In genomic region chr17:5365992-5366398, GRCm38 (mm10) we compare ENCODE assay signal across 21 mouse cellular contexts. TPM values are rescaled to one million over a fixed set of nuclear protein-coding genes. Genes with fewer than 3 reads are reported as not detected.
DNase-seq lines count a peak whose midpoint lies in the region; ATAC-seq lines count a peak whose summit lies in the region.
"Had no signal": no experiment of that assay in that cellular context is flagged by ENCODE, and none has a peak within 500 bp of the region (broad histone marks: within the 10 kb centered on the region; RNA-seq: fewer than 3 reads in every experiment).

No protein-coding gene starts in this region.

- no peak overlapping the region for H3K27ac ChIP-seq in kidney, embryonic 14.5 days (ENCODE audit: low read depth, low read length)
- no peak overlapping the region for H3K27ac ChIP-seq in hindbrain, embryonic 14.5 days
- H3K27ac ChIP-seq: heart, embryonic 15.5 days; kidney, postnatal 0 days; liver, embryonic 15.5 days had no signal

- H3K4me1 ChIP-seq in kidney, embryonic 14.5 days (ENCODE audit: control insufficient read depth, insufficient read depth, low read length), result 0 out of 2 replicates have a peak, but pooled peaks cover 4% of the 10 kb centered on the region
- H3K4me1 ChIP-seq in hindbrain, embryonic 14.5 days (replicated peaks; ENCODE audit: control insufficient read depth, insufficient read depth, low read length), result 0 out of 2 replicates have a peak, but pooled peaks cover 3% of the 10 kb centered on the region
- H3K4me1 ChIP-seq: liver, embryonic 15.5 days had no signal

- no peaks in the 10 kb centered on the region for H3K27me3 ChIP-seq in kidney, embryonic 14.5 days (ENCODE audit: control insufficient read depth, insufficient read depth, low read length)
- H3K27me3 ChIP-seq in hindbrain, embryonic 14.5 days (ENCODE audit: control insufficient read depth, insufficient read depth, low read length), result no peaks in the 10 kb centered on the region
- H3K27me3 ChIP-seq: heart, embryonic 15.5 days had no signal

- H3K36me3 ChIP-seq in kidney, embryonic 14.5 days (ENCODE audit: control insufficient read depth, insufficient read depth, low read length), result no peaks in the 10 kb centered on the region
- no peaks in the 10 kb centered on the region for H3K36me3 ChIP-seq in hindbrain, embryonic 14.5 days (replicated peaks; ENCODE audit: control insufficient read depth, insufficient read depth)
- H3K36me3 ChIP-seq: heart, embryonic 15.5 days; liver, embryonic 15.5 days had no signal

- DNase-seq in adrenal gland, adult (ENCODE audit: inconsistent age in 2 of 2, low spot score in 1 of 2), result peak; percentile 24 to 66
- no peak for DNase-seq in adrenal gland, postnatal 4 days (ENCODE audit: low spot score in 2 of 2)
- no peak for DNase-seq in kidney, adult 9 months
- DNase-seq in hindbrain, embryonic 14.5 days (ENCODE audit: low spot score), result no peak
- DNase-seq in mesoderm, embryonic 11.5 days (ENCODE audit: low read depth, low spot score), result peak; percentile 30
- DNase-seq in cerebellum, postnatal 36 days, result no peak
- no peak for DNase-seq in kidney, postnatal 25 days
- DNase-seq: cerebellum, postnatal 10 days; gastrocnemius, postnatal 10 days; heart, adult 18-20 months; lung, postnatal 10 days; thymus, adult 2 months had no signal

- ATAC-seq in kidney, embryonic 14.5 days (ENCODE audit: low FRiP score, low TSS enrichment), result peak; percentile 55; the same call in 1 of the 2 replicates
- ATAC-seq in hindbrain, embryonic 14.5 days (ENCODE audit: low FRiP score), result peak; percentile 34; the same call in 1 of the 2 replicates
- ATAC-seq: CD4-positive, CD25-positive, alpha-beta regulatory T cell, adult 4 months had no signal

- H3K9me3 ChIP-seq in kidney, embryonic 14.5 days (ENCODE audit: control insufficient read depth, low read length), result no peaks in the 10 kb centered on the region
- H3K9me3 ChIP-seq in hindbrain, embryonic 14.5 days (ENCODE audit: control insufficient read depth, low read length), result no peaks in the 10 kb centered on the region
- H3K9me3 ChIP-seq: heart, embryonic 15.5 days; liver, embryonic 15.5 days had no signal

- no peak overlapping the region for H3K4me3 ChIP-seq in kidney, embryonic 14.5 days (ENCODE audit: low read length)
- H3K4me3 ChIP-seq in hindbrain, embryonic 14.5 days (replicated peaks; ENCODE audit: low read length), result no peak overlapping the region
- H3K4me3 ChIP-seq: erythroblast, embryonic 14.5 days; heart, embryonic 15.5 days; liver, embryonic 15.5 days; megakaryocyte, embryonic 14.5 days had no signal

- H3K4me2 ChIP-seq in kidney, embryonic 14.5 days (replicated peaks; ENCODE audit: low read depth, low read length), result no peak overlapping the region
- H3K4me2 ChIP-seq in hindbrain, embryonic 14.5 days (replicated peaks), result no peak overlapping the region
- H3K4me2 ChIP-seq: heart, embryonic 15.5 days; liver, embryonic 15.5 days had no signal

- 15% methylated on average over 8 of the region's 8 CpGs for WGBS in kidney, embryonic 14.5 days
- WGBS in hindbrain, embryonic 14.5 days, result 54% methylated on average over 8 of the region's 8 CpGs

- no peak overlapping the region for H3K9ac ChIP-seq in kidney, embryonic 14.5 days (ENCODE audit: low read depth, low read length)
- H3K9ac ChIP-seq in hindbrain, embryonic 14.5 days, result no peak overlapping the region
- H3K9ac ChIP-seq: heart, embryonic 15.5 days; liver, embryonic 15.5 days had no signal

RNA-seq across cellular contexts. Expression of gene Ldhal6b, which starts 52.6 kb away (rescaled TPM):
- total RNA-seq in adrenal gland, postnatal 4 days (2021), result 1 to 10 TPM; 1.6 to 2.4 TPM
- polyA plus RNA-seq in kidney, embryonic 14.5 days (2014; fragmentation: Nextera tagmentation; extraction: Ambion mirVana), result not detected in 2 replicates
- 0.20 TPM in 1 of 2 replicates, not detected in the other for polyA plus RNA-seq in hindbrain, embryonic 14.5 days (2014; fragmentation: Nextera tagmentation; extraction: Ambion mirVana)
- total RNA-seq: hematopoietic stem cell, adult 5-6 weeks had no signal
- polyA plus RNA-seq: CD4-positive, CD25-positive, alpha-beta regulatory T cell, adult 4 months; embryonic facial prominence, embryonic 11.5 days; erythroblast, embryonic 14.5 days; heart, embryonic 15.5 days; kidney, postnatal 0 days; liver, embryonic 15.5 days had no signal

Comparison
In these comparisons a context has a peak if more than half of its experiments do, and no peak if none do; other contexts are left out.
1. DNase-seq: peak in adrenal gland, adult (2 of 2) and mesoderm, embryonic 11.5 days (single experiment); none in adrenal gland, postnatal 4 days (0 of 2), kidney, adult 9 months (single experiment), hindbrain, embryonic 14.5 days (single experiment), cerebellum, postnatal 36 days (0 of 2) and kidney, postnatal 25 days (0 of 2).